Mouse (Mus musculus) thymus, adult 2 months (tissue): ENCODE measurements around the gene Rgcc. TPM values are rescaled to one million over a fixed set of nuclear protein-coding genes. Genes with fewer than 3 reads are reported as not detected.
A peak's percentile ranks its signal among the peaks of the same experiment; 100 is the strongest.

Experiments used
- DNase-seq: peaks from one replicate; pipeline ENCODE4 v3.0.0; 2021
- H3K27ac ChIP-seq: fragments of 200-500 bp; 2 replicates; pipeline ENCODE4 v1.5.1; 2012; ENCODE audit warnings: low read length, control low read depth; ENCODE audit not compliant: control insufficient read depth, insufficient read depth
- H3K27me3 ChIP-seq: fragments of 200-500 bp; 2 replicates; pipeline ENCODE4 v1.6.1; 2012; ENCODE audit warnings: mild to moderate bottlenecking, low read length, moderate library complexity, mixed read lengths; ENCODE audit not compliant: control insufficient read depth, insufficient read depth
- H3K36me3 ChIP-seq: fragments of 200-500 bp; 2 replicates; pipeline ENCODE4 v1.6.1; 2012; ENCODE audit warnings: mild to moderate bottlenecking, low read length, moderate library complexity; ENCODE audit not compliant: control insufficient read depth, insufficient read depth
- H3K4me1 ChIP-seq: fragments of 200-500 bp; replicated peaks from 2 replicates; pipeline ENCODE4 v1.6.1; 2012; ENCODE audit warnings: low read length; ENCODE audit not compliant: control insufficient read depth, insufficient read depth
- H3K4me3 ChIP-seq: fragments of 200-500 bp; 2 replicates; pipeline ENCODE4 v1.5.1; 2012; ENCODE audit warnings: mild to moderate bottlenecking, low read length, control low read depth, moderate library complexity; ENCODE audit not compliant: control insufficient read depth, insufficient read depth
- CTCF ChIP-seq: fragments of 200-500 bp; IDR thresholded peaks from 2 replicates; pipeline ENCODE4 v1.5.1; 2012; ENCODE audit warnings: mild to moderate bottlenecking, control low read depth, low read length, moderate library complexity, borderline replicate concordance; ENCODE audit not compliant: control insufficient read depth, poor library complexity, insufficient read depth; ENCODE audit errors: extremely low read depth
- POLR2A ChIP-seq: fragments of 200-500 bp; IDR thresholded peaks from 2 replicates; pipeline ENCODE4 v1.6.1; 2012; ENCODE audit warnings: mild to moderate bottlenecking, low read length, control low read depth, moderate library complexity; ENCODE audit not compliant: control insufficient read depth, poor library complexity, insufficient read depth; ENCODE audit errors: extremely low read depth
- WGBS: fragments of 180-500 bp; shearing (Covaris S2); methylation state at CpG from one replicate; pipeline ENCODE4 v1.1.7; 2018; 5-methylcytosine and 5-hydroxymethylcytosine counted together
- polyA plus RNA-seq: library from polyadenylated mRNA; depleted of rRNA; stranded (reverse); fragments of >200 nt; gene quantifications from 2 replicates; pipeline ENCODE4 v1.2.3, GENCODE M21; 2012

Rgcc gene
- polyA plus RNA-seq, 1 experiment, result 880 TPM

- Histone ChIP-seq H3K36me3 (peaks cover 62% of the 10 kb centered on the region), H3K27ac (peak overlapping the region; percentile 68; the same call in 1 of the 2 replicates), H3K4me3 (no peak overlapping the region), H3K4me1 (peaks cover 52% of the 10 kb centered on the region), H3K27me3 (no peaks in the 10 kb centered on the region)
- no peak for DNase-seq
- 82% methylated on average over 15 of the region's 15 CpGs for WGBS
- TF ChIP-seq POLR2A (no peak), CTCF (no peak)
Measured at GRCm38 (mm10) chr14:79290683-79291425, 10.6 kb downstream of the Rgcc start.

GRCm38 (mm10) chr14:79289909-79290308 lies 11.5 kb downstream of the Rgcc start:
- peaks cover 54% of the 10 kb centered on the region for H3K4me1 ChIP-seq
- peak overlapping the region; percentile 46; the same call in 1 of the 2 replicates for H3K27ac ChIP-seq
- H3K4me3 ChIP-seq, result no peak overlapping the region
- H3K36me3 ChIP-seq, result peaks cover 56% of the 10 kb centered on the region
- no peaks in the 10 kb centered on the region for H3K27me3 ChIP-seq
- TF ChIP-seq POLR2A, result no peak
- TF ChIP-seq CTCF, result no peak
- no peak for DNase-seq
- 54% methylated on average over 9 of the region's 9 CpGs for WGBS

DNA sequence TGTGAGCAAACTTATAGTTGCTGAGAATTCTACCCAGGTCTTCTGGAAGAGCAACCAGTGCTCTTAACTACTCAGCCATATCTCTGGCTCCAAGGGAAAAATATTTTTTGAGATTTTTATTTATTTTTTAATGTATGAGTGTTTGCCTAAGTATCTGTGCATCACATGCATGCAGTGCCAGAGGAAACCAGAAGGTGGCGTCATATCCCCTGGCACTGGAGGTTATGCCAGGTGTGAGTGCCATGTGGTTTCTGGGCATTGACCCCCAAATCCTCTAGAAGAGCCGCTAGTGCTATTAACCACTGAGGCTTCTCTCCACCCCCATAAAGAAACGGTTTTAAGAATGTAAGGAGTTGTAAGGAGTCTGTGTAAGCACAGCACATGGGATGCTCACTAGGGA lies 13.2 kb downstream of the Rgcc start:
- H3K4me3 ChIP-seq, result no peak overlapping the region
- peaks cover 56% of the 10 kb centered on the region for H3K36me3 ChIP-seq
- no peaks in the 10 kb centered on the region for H3K27me3 ChIP-seq
- peaks cover 58% of the 10 kb centered on the region for H3K4me1 ChIP-seq
- WGBS, result 21% methylated on average over 3 of the region's 3 CpGs
- peak; percentile 36; the same call in 1 of the 2 replicates for TF ChIP-seq CTCF
- TF ChIP-seq POLR2A, result no peak
- no peak overlapping the region for H3K27ac ChIP-seq
- peak; percentile 75 for DNase-seq

DNA sequence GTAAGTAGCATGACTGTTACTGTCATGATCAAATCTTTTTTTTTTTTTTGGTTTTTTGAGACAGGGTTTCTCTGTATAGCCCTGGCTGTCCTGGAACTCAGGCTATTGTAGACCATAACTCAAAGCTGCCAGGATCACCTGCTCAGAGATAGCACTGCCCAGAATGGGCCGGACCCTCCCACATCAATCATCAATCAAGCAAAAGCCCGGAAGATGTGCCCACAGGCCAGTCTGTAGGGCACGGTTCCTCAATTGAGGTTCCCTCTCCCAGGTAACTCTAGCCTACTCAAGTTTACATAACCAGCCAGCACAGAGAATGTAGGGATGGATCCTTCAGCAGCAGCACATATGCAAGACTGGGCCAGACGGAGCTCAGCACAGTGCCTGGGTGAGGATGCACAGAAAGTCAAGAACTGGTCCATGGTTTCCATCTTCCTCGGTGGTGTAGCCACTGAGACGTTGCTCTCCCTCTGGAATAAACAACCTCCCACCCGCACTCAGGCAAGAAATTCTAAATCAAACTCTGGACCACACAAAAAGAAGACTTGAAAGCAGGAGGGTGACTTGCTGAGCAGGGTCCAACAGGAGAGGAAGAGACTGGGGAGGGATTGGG lies 14.1 kb downstream of the Rgcc start:
- no peaks in the 10 kb centered on the region for H3K27me3 ChIP-seq
- TF ChIP-seq CTCF, result no peak
- no peak for TF ChIP-seq POLR2A
- no peak for DNase-seq

GRCm38 (mm10) chr14:79285549-79285948 lies 15.9 kb downstream of the Rgcc start:
- 98% methylated on average over 5 of the region's 5 CpGs for WGBS
- Histone ChIP-seq H3K27me3 (no peaks in the 10 kb centered on the region), H3K4me1 (peaks cover 51% of the 10 kb centered on the region), H3K27ac (no peak overlapping the region), H3K36me3 (peaks cover 34% of the 10 kb centered on the region), H3K4me3 (no peak overlapping the region)
- TF ChIP-seq CTCF, result no peak
- no peak for TF ChIP-seq POLR2A
- DNase-seq, result no peak

More for the DNA sequence above, 14.1 kb downstream of the Rgcc start:
- peak overlapping the region; percentile 14; the same call in 1 of the 2 replicates for H3K27ac ChIP-seq
- WGBS, result 86% methylated on average over 7 of the region's 7 CpGs
- no peak overlapping the region for H3K4me3 ChIP-seq
- H3K4me1 ChIP-seq, result peaks cover 52% of the 10 kb centered on the region
- H3K36me3 ChIP-seq, result peaks cover 47% of the 10 kb centered on the region

GRCm38 (mm10) chr14:79284616-79285015 lies 16.8 kb downstream of the Rgcc start:
- H3K27ac ChIP-seq, result 0 out of 2 replicates have a peak overlapping the region, but pooled peaks have one; percentile 31
- 71% methylated on average over 4 of the region's 4 CpGs for WGBS
- H3K27me3 ChIP-seq, result no peaks in the 10 kb centered on the region
- H3K36me3 ChIP-seq, result peaks cover 25% of the 10 kb centered on the region
- peaks cover 47% of the 10 kb centered on the region for H3K4me1 ChIP-seq
- H3K4me3 ChIP-seq, result no peak overlapping the region
- TF ChIP-seq POLR2A (no peak), CTCF (no peak)
- DNase-seq, result no peak
